Mouse (Mus musculus) heart, adult 2 months (tissue): ENCODE results near the gene Sycn. TPM values are rescaled to one million over a fixed set of nuclear protein-coding genes. Genes with fewer than 3 reads are reported as not detected.

Experiments used
- DNase-seq, 2 experiments: peaks; one replicate each; pipeline ENCODE4 v3.0.0; 2021
- H3K27ac ChIP-seq: fragments of 200-600 bp; 2 replicates; pipeline ENCODE4 v1.8.1; 2022
- H3K27me3 ChIP-seq: fragments of 200-500 bp; 2 replicates; pipeline ENCODE4 v1.6.1; 2012; ENCODE audit warnings: mild to moderate bottlenecking, low read length, inconsistent platforms, mixed read lengths; ENCODE audit not compliant: control insufficient read depth, insufficient read depth
- H3K36me3 ChIP-seq: fragments of 200-500 bp; 2 replicates; pipeline ENCODE4 v1.6.1; 2012; ENCODE audit warnings: low read length, inconsistent platforms; ENCODE audit not compliant: control insufficient read depth, insufficient read depth
- H3K4me1 ChIP-seq: fragments of 200-500 bp; 2 replicates; pipeline ENCODE4 v1.6.1; 2011; ENCODE audit warnings: low read length; ENCODE audit not compliant: control insufficient read depth, insufficient read depth
- H3K4me3 ChIP-seq: fragments of 200-600 bp; 2 replicates; pipeline ENCODE4 v1.8.1; 2022
- H3K79me2 ChIP-seq: fragments of 200-500 bp; replicated peaks from 2 replicates; pipeline ENCODE4 v1.6.1; 2012; ENCODE audit warnings: mild to moderate bottlenecking, inconsistent platforms, low read length, moderate library complexity, mixed read lengths; ENCODE audit not compliant: control insufficient read depth, insufficient read depth
- H3K9ac ChIP-seq: fragments of 200-500 bp; 2 replicates; pipeline ENCODE4 v1.6.1; 2012; ENCODE audit warnings: low read depth, mild to moderate bottlenecking, control low read depth, inconsistent platforms, low read length, mixed read lengths
- CTCF ChIP-seq: fragments of 200-600 bp; IDR thresholded peaks from 2 replicates; pipeline ENCODE4 v1.8.1; 2022; ENCODE audit warnings: antibody characterized with exemption, mild to moderate bottlenecking, moderate library complexity
- EP300 ChIP-seq: fragments of 200-500 bp; IDR thresholded peaks from 2 replicates; pipeline ENCODE4 v1.6.1; 2011; ENCODE audit warnings: low read depth, low read length, control low read depth; ENCODE audit not compliant: insufficient read depth
- POLR2A ChIP-seq: fragments of 200-500 bp; IDR thresholded peaks from 2 replicates; pipeline ENCODE4 v1.6.1; 2011; ENCODE audit warnings: mild to moderate bottlenecking, low read depth, low read length, control low read depth; ENCODE audit not compliant: insufficient read depth
- WGBS: fragments of 180-500 bp; shearing (Covaris S2); methylation state at CpG from one replicate; pipeline ENCODE4 v1.1.7; 2018; 5-methylcytosine and 5-hydroxymethylcytosine counted together
- intact Hi-C: fragments of 180-260 bp; cut with DNase I; formaldehyde crosslinking; loops from one replicate; pipeline ENCODE4 v1.15.1; 2025
- polyA plus RNA-seq: library from polyadenylated mRNA; depleted of rRNA; stranded (reverse); fragments of >200 nt; gene quantifications from 2 replicates; pipeline ENCODE4 v1.2.3, GENCODE M21; 2012
- total RNA-seq, 2 experiments: library from RNA; stranded (reverse); gene quantifications; 2 replicates each; pipeline ENCODE4 v1.2.3; 2021

Sycn gene
- total and polyA plus RNA-seq, 3 experiments = not detected

GRCm38 (mm10) chr7:28562371-28562770 is 21.7 kb downstream of the Sycn start:
- intact Hi-C loops = no loop called here
- Histone ChIP-seq H3K9ac (no peak overlapping the region), H3K27me3 (no peaks in the 10 kb centered on the region), H3K4me3 (no peak overlapping the region), H3K27ac (no peak overlapping the region), H3K36me3 (no peaks in the 10 kb centered on the region), H3K79me2 (no peaks in the 10 kb centered on the region), H3K4me1 (no peaks in the 10 kb centered on the region; the same call in 1 of the 2 replicates)
- no peak for DNase-seq
- WGBS = 90% methylated on average over 13 of the region's 13 CpGs
- TF ChIP-seq POLR2A = no peak
- no peak for TF ChIP-seq CTCF
- TF ChIP-seq EP300 = no peak

- Histone ChIP-seq H3K4me3 (no peak overlapping the region), H3K79me2 (no peaks in the 10 kb centered on the region), H3K4me1 (no peaks in the 10 kb centered on the region; the same call in 1 of the 2 replicates), H3K27me3 (no peaks in the 10 kb centered on the region), H3K27ac (no peak overlapping the region), H3K9ac (no peak overlapping the region), H3K36me3 (no peaks in the 10 kb centered on the region)
- WGBS = 96% methylated on average over 13 of the region's 13 CpGs
- TF ChIP-seq POLR2A (no peak), EP300 (no peak), CTCF (no peak)
- intact Hi-C loops = no loop called here
- DNase-seq = no peak
Measured at GRCm38 (mm10) chr7:28562951-28563350, 22.3 kb downstream of the Sycn start.

DNA sequence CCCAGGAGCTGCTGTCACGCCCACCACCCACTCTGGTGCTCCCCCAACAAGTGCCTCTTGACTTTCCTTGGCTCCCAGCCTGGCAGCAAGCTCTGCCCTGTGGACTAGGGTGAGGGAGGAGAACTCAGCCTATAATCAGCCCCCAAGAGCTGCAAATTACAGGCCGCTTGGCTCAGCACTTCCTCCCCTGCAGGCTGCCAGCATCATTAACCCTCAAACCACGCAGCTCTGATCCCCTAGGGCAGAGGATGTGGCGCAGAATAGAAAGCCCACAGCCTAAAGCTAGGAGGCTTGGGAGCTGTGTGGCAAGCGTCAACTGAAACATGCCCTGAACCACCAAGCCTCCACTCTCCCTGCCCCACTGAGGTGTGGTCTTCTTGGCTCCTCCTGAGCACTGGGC is 24.7 kb downstream of the Sycn start:
- no peaks in the 10 kb centered on the region for H3K36me3 ChIP-seq
- no peaks in the 10 kb centered on the region for H3K27me3 ChIP-seq
- H3K4me1 ChIP-seq = no peaks in the 10 kb centered on the region
- H3K79me2 ChIP-seq = no peaks in the 10 kb centered on the region
- no peak overlapping the region for H3K4me3 ChIP-seq
- no peak for DNase-seq
- 84% methylated on average over 5 of the region's 5 CpGs for WGBS
- intact Hi-C loops = no loop called here
- TF ChIP-seq POLR2A (no peak), CTCF (no peak), EP300 (no peak)
- H3K9ac ChIP-seq = no peak overlapping the region
- H3K27ac ChIP-seq = no peak overlapping the region

DNA sequence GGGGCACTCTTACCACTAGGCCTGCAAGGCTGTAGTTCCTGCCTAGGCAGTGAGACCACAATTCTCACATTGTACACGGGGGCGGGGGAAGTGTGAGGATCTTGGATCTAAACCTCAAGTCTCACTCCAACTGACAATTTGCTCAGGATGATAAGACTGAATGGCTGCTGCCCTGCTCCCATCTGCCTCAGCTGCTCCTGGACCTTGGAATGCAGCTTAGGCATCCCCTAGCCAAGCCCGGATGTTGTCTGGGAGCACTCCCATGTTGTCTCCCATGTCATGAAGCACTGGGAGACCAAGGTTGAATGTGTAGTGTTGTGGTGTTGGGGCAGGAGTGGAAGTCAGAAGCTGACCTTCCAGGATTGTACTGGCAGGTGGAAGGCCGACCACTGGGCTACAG is 26.9 kb downstream of the Sycn start:
- no peak for DNase-seq
- Histone ChIP-seq H3K36me3 (no peaks in the 10 kb centered on the region), H3K9ac (no peak overlapping the region), H3K4me3 (no peak overlapping the region), H3K4me1 (no peaks in the 10 kb centered on the region; the same call in 1 of the 2 replicates), H3K27ac (no peak overlapping the region), H3K27me3 (no peaks in the 10 kb centered on the region), H3K79me2 (no peaks in the 10 kb centered on the region)
- 82% methylated on average over 4 of the region's 4 CpGs for WGBS
- TF ChIP-seq POLR2A (no peak), EP300 (no peak)
- intact Hi-C loops = no loop called here

- H3K27ac ChIP-seq = no peak overlapping the region
- intact Hi-C loops = loop anchor here (1.0 kb wide), 2 partner anchors 33 to 122 kb away; no protein-coding TSS in a partner anchor
- peak; percentile 91 for TF ChIP-seq CTCF
- no peak for TF ChIP-seq EP300
- TF ChIP-seq POLR2A = no peak
- DNase-seq = peak; percentile 59 to 65
- H3K36me3 ChIP-seq = no peaks in the 10 kb centered on the region
- no peak overlapping the region for H3K4me3 ChIP-seq
- no peaks in the 10 kb centered on the region for H3K27me3 ChIP-seq
- H3K9ac ChIP-seq = no peak overlapping the region
- no peaks in the 10 kb centered on the region; the same call in 1 of the 2 replicates for H3K4me1 ChIP-seq
- no peaks in the 10 kb centered on the region for H3K79me2 ChIP-seq
Measured at GRCm38 (mm10) chr7:28568253-28568652, 27.6 kb downstream of the Sycn start.

- Histone ChIP-seq H3K27me3 (no peaks in the 10 kb centered on the region), H3K36me3 (no peaks in the 10 kb centered on the region), H3K4me3 (no peak overlapping the region), H3K9ac (no peak overlapping the region), H3K4me1 (no peaks in the 10 kb centered on the region; the same call in 1 of the 2 replicates), H3K27ac (peak overlapping the region; percentile 20; the same call in 1 of the 2 replicates), H3K79me2 (no peaks in the 10 kb centered on the region)
- DNase-seq = peak in 1 of 2 experiments; percentile 56
- TF ChIP-seq EP300 (no peak), CTCF (no peak), POLR2A (no peak)
- 46% methylated on average over 12 of the region's 12 CpGs for WGBS
- intact Hi-C loops = no loop called here
Measured at GRCm38 (mm10) chr7:28570291-28570981, 29.8 kb downstream of the Sycn start.
